Mouse (Mus musculus) lung, adult 2 months (tissue): ENCODE data around the gene Adgrg1. TPM values are rescaled to one million over a fixed set of nuclear protein-coding genes. Genes with fewer than 3 reads are reported as not detected.
"Not testable (repeated sequence)": the region's sequence is repeated elsewhere in the genome, so short reads cannot be mapped to it uniquely, and the experiment has no call there.

ENCODE experiments used
- DNase-seq: peaks from one replicate; pipeline ENCODE4 v3.0.0; 2022
- H3K4me1 ChIP-seq: fragments of 200-500 bp; 2 replicates; pipeline ENCODE4 v1.6.1; 2011; ENCODE audit warnings: low read length; ENCODE audit not compliant: control insufficient read depth, insufficient read depth
- H3K4me3 ChIP-seq: fragments of 200-500 bp; replicated peaks from 2 replicates; pipeline ENCODE3; 2011; ENCODE audit warnings: low read depth, mild to moderate bottlenecking, control low read depth, low read length; ENCODE audit errors: extremely low read depth
- CTCF ChIP-seq: fragments of 200-500 bp; IDR thresholded peaks from 2 replicates; pipeline ENCODE4 v1.5.1; 2011; ENCODE audit warnings: mild to moderate bottlenecking, low read length, control low read depth; ENCODE audit not compliant: insufficient read depth
- POLR2A ChIP-seq: fragments of 200-500 bp; IDR thresholded peaks from 2 replicates; pipeline ENCODE4 v1.6.1; 2011; ENCODE audit warnings: low read depth, mild to moderate bottlenecking, control low read depth, low read length, borderline replicate concordance; ENCODE audit errors: extremely low read depth
- WGBS: fragments of 180-500 bp; shearing (Covaris S2); methylation state at CpG from one replicate; pipeline ENCODE4 v1.1.7; 2018; 5-methylcytosine and 5-hydroxymethylcytosine counted together
- polyA plus RNA-seq: library from polyadenylated mRNA; depleted of rRNA; stranded (reverse); fragments of >200 nt; gene quantifications from 2 replicates; pipeline ENCODE4 v1.2.3, GENCODE M21; 2012

Adgrg1 gene
- polyA plus RNA-seq, 1 experiment: 233 TPM

DNA sequence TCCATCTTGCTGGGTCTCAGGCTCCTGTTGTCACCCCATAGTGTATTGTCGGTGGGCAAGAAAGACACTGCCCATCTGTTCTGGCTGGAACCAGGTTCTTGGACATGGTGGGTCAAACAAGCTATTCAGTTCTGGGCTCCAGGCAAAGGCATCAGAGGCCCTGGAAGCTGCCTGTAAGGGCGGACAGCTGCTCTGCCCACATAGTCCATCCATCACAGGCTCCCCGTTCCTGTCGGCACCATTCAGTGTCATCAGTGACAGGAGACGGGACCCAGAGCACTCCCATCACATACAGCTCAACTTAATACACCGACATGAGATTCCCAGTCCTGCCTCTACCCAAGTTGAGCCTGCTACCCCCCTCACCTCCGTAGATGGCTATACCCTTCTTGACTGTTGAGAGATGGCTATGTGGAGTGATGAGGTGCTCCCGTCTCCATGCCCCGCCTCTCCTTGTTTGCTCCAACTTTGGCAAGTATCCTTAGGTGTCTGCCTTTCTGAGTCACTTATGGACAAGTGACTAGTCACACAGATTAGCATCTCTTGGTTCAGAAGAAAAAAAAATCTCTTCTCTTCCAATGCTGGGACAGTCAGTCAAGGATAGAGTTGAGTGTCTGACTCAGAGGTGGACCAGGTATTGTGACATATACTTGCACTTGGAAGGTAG is 43.6 kb downstream of the Adgrg1 start:
- Histone ChIP-seq H3K4me1 (no peaks in the 10 kb centered on the region), H3K4me3 (no peak overlapping the region)
- no peak for TF ChIP-seq CTCF
- no peak for TF ChIP-seq POLR2A
- DNase-seq: no peak
- WGBS: 64% methylated on average over 9 of the region's 9 CpGs

DNA sequence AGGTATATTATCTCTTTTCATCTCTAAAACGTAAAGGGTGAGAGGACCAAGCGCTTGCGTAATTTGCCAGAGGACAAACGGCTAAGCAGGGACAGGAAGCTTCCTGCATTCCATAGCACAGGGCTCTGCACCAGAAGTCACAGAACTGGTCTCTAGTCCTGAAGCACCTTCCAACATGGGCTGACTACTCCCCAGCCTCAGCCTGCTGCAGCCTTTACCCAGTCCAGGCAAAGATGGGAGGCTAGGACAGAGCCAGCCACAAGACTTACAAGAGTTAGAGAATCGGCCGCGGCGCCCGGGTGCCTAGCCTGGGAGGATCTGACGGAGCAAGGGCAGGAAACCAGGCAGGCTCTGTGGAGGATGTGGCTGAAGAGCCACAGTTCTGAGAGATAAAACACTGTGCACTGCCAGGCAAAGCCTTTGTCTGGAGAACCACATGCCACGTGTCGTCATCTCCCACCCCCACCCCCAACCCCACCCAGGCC is 45.8 kb downstream of the Adgrg1 start:
- DNase-seq: peak; percentile 27
- peak overlapping the region; percentile 70 for H3K4me3 ChIP-seq
- H3K4me1 ChIP-seq: no peaks in the 10 kb centered on the region
- TF ChIP-seq POLR2A (peak; percentile 43; the same call in 1 of the 2 replicates), CTCF (no peak)
- WGBS: 20% methylated on average over 12 of the region's 12 CpGs

DNA sequence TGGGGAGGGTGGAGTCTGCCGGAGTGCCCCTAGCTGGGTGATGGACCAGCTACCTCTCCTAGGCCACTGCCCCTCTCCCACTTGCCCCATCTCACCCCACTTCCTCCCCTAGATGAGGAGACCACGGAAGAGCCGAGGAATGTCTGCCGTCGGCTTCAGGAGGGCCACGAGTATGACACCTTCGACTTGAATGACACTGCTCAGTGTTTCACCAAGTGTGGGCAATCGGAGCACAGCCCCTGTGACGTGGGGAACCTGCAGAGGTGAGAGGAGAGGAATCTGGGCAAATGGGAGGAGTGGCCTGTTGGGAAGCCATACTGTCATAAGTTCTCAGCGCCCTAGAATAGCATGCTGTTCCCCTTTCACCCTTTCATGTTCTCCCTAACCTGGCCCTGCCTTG is 46.3 kb downstream of the Adgrg1 start:
- 36% methylated on average over 10 of the region's 10 CpGs for WGBS
- DNase-seq: no peak
- peak overlapping the region; percentile 18 for H3K4me3 ChIP-seq
- TF ChIP-seq CTCF: no peak
- TF ChIP-seq POLR2A: no peak
- no peaks in the 10 kb centered on the region for H3K4me1 ChIP-seq

DNA sequence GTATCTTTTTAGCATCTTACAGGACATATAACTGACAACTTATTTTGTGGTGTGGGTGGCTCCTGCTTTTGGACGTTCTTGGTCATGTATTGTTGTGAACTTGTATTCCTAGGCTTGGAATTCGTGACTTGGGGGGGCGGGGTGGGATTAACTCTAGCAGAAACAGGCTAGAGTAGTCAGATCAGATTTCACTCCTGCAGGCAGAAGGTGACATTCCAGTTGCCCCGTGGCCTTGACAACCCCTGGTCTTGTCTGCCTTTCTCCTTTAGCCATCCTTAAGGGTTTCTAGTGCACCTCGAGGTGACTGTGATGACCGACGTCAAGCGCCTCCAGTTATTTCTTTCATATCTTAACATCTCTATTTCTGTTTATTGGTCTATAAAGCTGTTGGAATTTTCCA is 48.6 kb downstream of the Adgrg1 start:
- no peak overlapping the region for H3K4me3 ChIP-seq
- TF ChIP-seq POLR2A (no peak), CTCF (no peak)
- H3K4me1 ChIP-seq: no peaks in the 10 kb centered on the region
- 35% methylated on average over 8 of the region's 8 CpGs for WGBS
- no peak for DNase-seq

DNA sequence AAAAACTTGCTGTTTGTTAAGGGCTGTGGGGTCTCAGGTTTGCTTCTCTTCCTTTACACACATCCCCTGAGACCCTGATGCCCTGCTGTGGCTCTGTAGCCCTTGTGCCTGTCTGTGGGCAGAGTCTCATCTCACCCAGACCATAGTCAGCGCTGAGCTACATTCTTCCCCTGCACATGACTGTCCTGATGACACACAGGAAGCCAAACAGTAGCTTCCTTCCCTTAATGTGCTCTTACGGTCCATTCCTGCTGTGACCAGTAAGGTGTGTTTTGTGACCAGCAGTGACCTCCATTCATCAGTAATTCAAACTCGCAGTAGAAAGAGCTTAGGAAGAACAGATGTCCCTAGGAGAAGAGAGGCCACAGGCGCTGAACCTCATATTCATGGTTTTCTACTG is 49.8 kb downstream of the Adgrg1 start:
- TF ChIP-seq POLR2A: no peak
- no peak for TF ChIP-seq CTCF
- no peak for DNase-seq
- no peak overlapping the region for H3K4me3 ChIP-seq
- H3K4me1 ChIP-seq: no peaks in the 10 kb centered on the region
- WGBS: 46% methylated on average over 4 of the region's 4 CpGs

DNA sequence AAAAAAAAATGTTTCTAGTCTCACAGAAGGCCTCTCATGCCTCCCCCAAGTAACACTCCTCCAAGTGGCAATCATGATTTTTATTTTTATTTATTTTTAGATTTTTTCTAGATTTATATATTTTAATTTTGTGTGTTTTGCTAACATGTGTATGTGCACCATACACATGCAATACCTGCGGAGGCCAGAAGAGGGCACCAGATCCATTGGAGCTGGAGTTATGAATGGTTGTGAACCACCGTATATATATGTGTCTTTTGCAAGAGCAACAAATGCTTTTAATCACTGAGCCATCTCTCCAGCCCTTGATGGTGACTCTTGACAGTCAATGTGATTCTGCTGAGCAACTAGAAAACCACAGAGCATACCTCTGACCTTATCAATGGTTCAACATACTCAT is 50.9 kb downstream of the Adgrg1 start:
- Histone ChIP-seq H3K4me3 (no peak overlapping the region), H3K4me1 (no peaks in the 10 kb centered on the region)
- TF ChIP-seq POLR2A (no peak), CTCF (0 out of 2 replicates have a peak, but pooled peaks have one; percentile 10)
- no peak for DNase-seq
- 68% methylated on average over 2 of the region's 2 CpGs for WGBS

DNA sequence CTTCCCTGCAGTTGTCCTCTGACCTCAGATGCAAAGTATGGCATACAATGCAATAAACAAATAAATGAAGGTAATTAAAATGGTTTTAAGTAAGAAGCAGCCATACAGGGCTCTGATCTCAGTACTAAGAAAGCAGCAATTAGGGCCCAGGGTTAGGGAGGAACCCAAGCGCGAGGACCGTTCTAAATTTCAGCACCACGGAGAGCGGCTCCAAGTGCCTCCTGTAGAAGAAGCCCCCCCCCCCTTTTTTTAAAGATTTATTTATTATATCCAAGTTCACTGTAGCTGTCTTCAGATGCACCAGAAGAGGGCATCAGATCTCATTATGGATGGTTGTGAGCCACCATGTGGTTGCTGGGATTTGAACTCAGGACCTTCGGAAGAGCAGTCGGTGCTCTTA is 53.8 kb downstream of the Adgrg1 start:
- H3K4me1 ChIP-seq, H3K4me3 ChIP-seq, DNase-seq: not testable (repeated sequence)
- WGBS: 65% methylated on average over 7 of the region's 7 CpGs

DNA sequence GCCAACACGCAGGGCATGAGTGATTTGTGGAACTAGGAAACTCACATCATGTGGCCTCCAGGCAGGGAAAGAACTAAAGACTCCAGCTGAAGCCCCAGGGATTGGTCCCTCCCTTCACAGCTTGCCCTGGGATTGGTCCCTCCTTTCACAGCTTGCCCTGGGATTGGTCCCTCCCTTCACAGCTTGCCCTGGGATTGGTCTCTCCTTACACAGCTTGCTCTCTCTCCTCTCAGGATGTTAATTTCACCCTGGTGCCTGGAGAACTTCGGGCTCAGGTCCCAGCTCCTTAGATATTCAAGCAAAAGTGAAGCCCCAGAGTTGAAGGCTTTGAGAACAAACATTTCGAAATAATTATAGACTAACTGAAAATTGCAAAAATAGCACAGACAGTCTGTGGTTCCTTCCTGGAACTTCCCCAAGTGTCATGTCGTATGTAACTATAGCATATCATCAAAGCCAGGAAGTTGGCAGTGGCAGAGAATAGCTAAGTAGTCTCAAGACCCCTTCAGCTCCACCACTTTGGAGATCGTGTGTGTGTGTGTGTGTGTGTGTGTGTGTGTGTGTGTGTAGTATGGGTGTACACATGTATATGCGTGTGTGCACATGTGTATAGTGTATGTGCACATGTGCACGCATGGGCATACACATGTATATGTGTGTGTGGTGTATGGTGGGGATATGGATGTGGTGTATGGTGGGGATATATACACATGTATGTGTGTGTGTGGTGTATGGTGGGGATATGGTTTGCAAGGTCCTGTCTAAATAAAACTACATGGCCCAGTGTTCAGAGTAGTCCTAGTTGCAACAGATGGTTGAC is 62.8 kb downstream of the Adgrg1 start:
- H3K4me3 ChIP-seq: no peak overlapping the region
- WGBS: 36% methylated on average over 7 of the region's 7 CpGs
- H3K4me1 ChIP-seq: no peaks in the 10 kb centered on the region
- peak; percentile 13 for DNase-seq
- no peak for TF ChIP-seq CTCF
- no peak for TF ChIP-seq POLR2A

DNA sequence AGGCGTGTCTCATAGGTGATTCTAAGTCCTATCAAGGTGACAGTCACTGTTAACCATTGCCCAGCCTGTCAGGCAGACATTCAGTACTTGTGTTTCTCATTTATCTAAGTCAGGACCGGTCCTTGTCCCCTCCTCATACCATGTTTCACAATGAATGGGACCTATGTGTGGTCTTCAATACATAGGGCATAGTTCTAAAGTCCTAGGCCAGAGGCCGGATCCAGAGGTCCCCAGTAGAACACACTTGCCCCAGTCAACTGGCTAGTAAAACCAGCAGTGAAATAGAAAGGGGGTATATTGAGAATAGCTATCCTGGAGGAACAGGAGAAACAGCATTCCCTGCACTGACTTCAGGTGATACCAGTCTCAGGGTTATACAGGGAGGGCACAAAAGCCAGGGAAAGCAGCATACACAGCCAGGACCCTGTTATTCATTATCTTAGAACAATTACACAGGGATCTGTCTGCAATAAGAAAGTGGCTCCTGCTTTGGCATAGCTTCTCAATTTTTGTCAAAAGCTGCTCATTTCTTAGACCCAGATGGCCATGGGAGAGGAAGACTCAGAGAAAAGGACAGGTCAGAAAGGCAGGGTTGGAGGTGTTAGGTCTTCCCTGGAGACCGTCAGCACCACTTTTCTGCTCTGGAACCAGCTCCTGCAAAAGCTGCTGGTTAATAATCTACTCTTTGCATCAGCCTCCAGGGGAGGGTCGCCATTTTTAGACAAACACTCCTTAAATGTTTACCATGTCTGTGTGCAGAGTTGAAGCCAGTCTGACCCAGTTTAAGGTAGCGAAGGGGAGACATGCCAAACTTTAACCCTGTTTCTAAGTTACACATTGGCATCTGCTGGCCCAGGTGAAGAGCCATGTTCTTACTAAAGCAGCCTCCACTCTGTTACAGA is 67.6 kb downstream of the Adgrg1 start:
- WGBS: 60% methylated on average over 6 of the region's 6 CpGs
- TF ChIP-seq CTCF (no peak), POLR2A (no peak)
- Histone ChIP-seq H3K4me1 (no peaks in the 10 kb centered on the region), H3K4me3 (no peak overlapping the region)
- no peak for DNase-seq
